Mouse (Mus musculus): ENCODE measurements around the gene Igsf3. TPM values are rescaled to one million over a fixed set of nuclear protein-coding genes. Genes with fewer than 3 reads are reported as not detected.

Igsf3 gene
- total RNA-seq, 1 experiment = 22.9 TPM

DNA sequence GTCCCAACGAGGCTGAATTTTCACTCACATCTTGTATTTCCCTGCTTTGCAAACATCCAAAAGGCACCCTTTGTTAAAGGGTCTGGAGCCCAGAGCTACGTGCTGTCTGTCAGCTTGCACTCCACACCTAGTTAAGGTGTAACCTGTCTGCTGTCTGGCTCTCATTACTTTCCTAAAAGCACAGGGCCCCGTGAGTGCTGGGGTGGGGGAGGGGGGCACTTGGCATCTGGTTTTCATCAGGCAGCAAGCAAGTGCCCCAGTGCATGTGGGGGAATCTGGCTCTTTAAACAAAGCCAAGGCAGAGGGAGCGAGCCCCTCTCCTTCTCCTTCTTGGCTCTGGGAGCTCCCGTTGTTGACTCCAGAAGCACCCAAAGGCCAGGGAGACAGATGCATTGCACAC, 18.5 kb downstream of the Igsf3 start:
- TF ChIP-seq ZC3H11A (IDR thresholded peaks at IDR 0.05; ENCODE audit: borderline replicate concordance, low read depth, low read length) = no peak
- TF ChIP-seq ZNF384 (IDR thresholded peaks at IDR 0.05; ENCODE audit: low read depth, low read length) = no peak
- no peak for TF ChIP-seq HCFC1 (IDR thresholded peaks at IDR 0.05; ENCODE audit: borderline replicate concordance, insufficient read depth, low read length)
- TF ChIP-seq MAFK (IDR thresholded peaks at IDR 0.05; ENCODE audit: insufficient read depth, low read depth, low read length) = no peak
- TF ChIP-seq CHD2 (IDR thresholded peaks at IDR 0.05; ENCODE audit: low read depth, low read length) = no peak
- H3K9me3 ChIP-seq (ENCODE audit: control insufficient read depth, insufficient read depth, low read depth, low read length) = no peaks in the 10 kb centered on the region
- DNase-seq (ENCODE audit: low read depth, low spot score) = no peak
- H3K27ac ChIP-seq (ENCODE audit: insufficient read depth, low read depth, low read length, poor library complexity, severe bottlenecking) = no peak overlapping the region
- H3K4me1 ChIP-seq (ENCODE audit: control insufficient read depth in 2 of 2, insufficient read depth in 2 of 2, low read length in 2 of 2, poor library complexity in 1 of 2) = peaks cover 6 to 48% of the 10 kb centered on the region in 2 experiments; a peak in 3 of 4 replicates
- no peak overlapping the region for H3K4me3 ChIP-seq (ENCODE audit: insufficient read depth in 1 of 2, low read depth in 1 of 2, low read length in 2 of 2, poor library complexity in 1 of 2, severe bottlenecking in 1 of 2)
- H3K36me3 ChIP-seq (ENCODE audit: control insufficient read depth, insufficient read depth, low read length, poor library complexity, severe bottlenecking) = no peaks in the 10 kb centered on the region; the same call in 1 of the 2 replicates
- in situ Hi-C loops (cut with MboI; ENCODE audit: low sequenced_read_pairs in 2 of 2, unreplicated experiment in 2 of 2) = no loop called here
- no peak overlapping the region for H3K9ac ChIP-seq (ENCODE audit: insufficient read depth, low read depth, low read length, poor library complexity, severe bottlenecking)

DNA sequence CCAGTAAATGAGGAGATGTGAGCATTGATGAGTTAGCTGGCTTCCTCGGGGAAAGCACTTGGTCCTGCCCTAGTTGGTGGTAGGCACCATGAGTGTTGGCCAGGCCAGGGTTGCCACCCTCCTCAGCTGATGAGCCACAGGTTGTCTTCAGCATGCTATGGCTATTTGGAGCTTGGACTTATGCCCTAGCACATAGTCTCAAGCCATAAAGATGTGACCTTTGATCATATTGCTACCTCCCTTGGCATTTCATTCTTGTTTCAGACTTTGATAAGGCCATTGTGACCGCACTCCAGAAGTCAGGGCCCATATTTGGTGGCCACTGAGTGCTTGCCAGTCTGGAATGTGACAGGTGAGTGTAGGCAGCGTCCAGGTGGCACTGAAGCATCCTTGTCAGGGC, 19.2 kb downstream of the Igsf3 start:
- Histone ChIP-seq H3K27ac (ENCODE audit: insufficient read depth, low read depth, low read length, poor library complexity, severe bottlenecking) (no peak overlapping the region), H3K4me1 (ENCODE audit: control insufficient read depth in 2 of 2, insufficient read depth in 2 of 2, low read length in 2 of 2, poor library complexity in 1 of 2) (peaks cover 6 to 48% of the 10 kb centered on the region in 2 experiments; a peak in 3 of 4 replicates), H3K9ac (ENCODE audit: insufficient read depth, low read depth, low read length, poor library complexity, severe bottlenecking) (no peak overlapping the region), H3K9me3 (ENCODE audit: control insufficient read depth, insufficient read depth, low read depth, low read length) (no peaks in the 10 kb centered on the region), H3K4me3 (ENCODE audit: insufficient read depth in 1 of 2, low read depth in 1 of 2, low read length in 2 of 2, poor library complexity in 1 of 2, severe bottlenecking in 1 of 2) (no peak overlapping the region), H3K36me3 (ENCODE audit: control insufficient read depth, insufficient read depth, low read length, poor library complexity, severe bottlenecking) (no peaks in the 10 kb centered on the region; the same call in 1 of the 2 replicates)
- DNase-seq (ENCODE audit: low read depth, low spot score) = no peak
- TF ChIP-seq CHD2 (IDR thresholded peaks at IDR 0.05; ENCODE audit: low read depth, low read length) (no peak), MAFK (IDR thresholded peaks at IDR 0.05; ENCODE audit: insufficient read depth, low read depth, low read length) (no peak), HCFC1 (IDR thresholded peaks at IDR 0.05; ENCODE audit: borderline replicate concordance, insufficient read depth, low read length) (no peak), ZNF384 (IDR thresholded peaks at IDR 0.05; ENCODE audit: low read depth, low read length) (no peak), ZC3H11A (IDR thresholded peaks at IDR 0.05; ENCODE audit: borderline replicate concordance, low read depth, low read length) (no peak)
- in situ Hi-C loops (cut with MboI; ENCODE audit: low sequenced_read_pairs in 2 of 2, unreplicated experiment in 2 of 2) = no loop called here

DNA sequence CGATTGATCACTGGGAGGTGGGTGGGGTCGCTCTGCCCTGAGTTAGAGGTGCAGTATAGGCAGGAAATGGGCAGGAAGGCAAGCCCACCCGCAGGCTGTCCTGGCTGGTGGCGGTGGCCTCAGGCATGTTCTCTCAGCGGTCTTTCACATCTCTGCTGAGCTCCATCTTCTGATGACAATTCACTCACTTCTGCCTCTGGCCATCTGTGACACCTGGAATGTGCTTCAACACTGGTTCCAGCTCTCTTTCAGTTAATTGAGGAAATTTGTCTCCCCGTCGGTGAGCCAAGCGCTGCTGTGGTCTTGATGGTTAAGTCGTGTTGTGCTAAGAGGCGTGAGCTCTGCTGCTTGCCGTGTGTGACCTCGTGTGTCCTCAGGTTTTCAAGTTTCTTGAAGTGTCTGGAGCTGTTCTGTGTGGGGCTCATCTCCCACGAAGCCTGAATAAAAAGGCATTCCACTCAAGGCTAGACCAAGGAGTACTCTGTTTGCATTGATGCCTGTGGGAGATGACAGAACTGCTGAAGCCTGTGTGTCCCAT, 19.9 kb downstream of the Igsf3 start:
- no peak overlapping the region for H3K9ac ChIP-seq (ENCODE audit: insufficient read depth, low read depth, low read length, poor library complexity, severe bottlenecking)
- H3K36me3 ChIP-seq (ENCODE audit: control insufficient read depth, insufficient read depth, low read length, poor library complexity, severe bottlenecking) = no peaks in the 10 kb centered on the region; the same call in 1 of the 2 replicates
- TF ChIP-seq ZNF384 (IDR thresholded peaks at IDR 0.05; ENCODE audit: low read depth, low read length) = no peak
- TF ChIP-seq ZC3H11A (IDR thresholded peaks at IDR 0.05; ENCODE audit: borderline replicate concordance, low read depth, low read length) = no peak
- TF ChIP-seq CHD2 (IDR thresholded peaks at IDR 0.05; ENCODE audit: low read depth, low read length) = no peak
- no peak for TF ChIP-seq MAFK (IDR thresholded peaks at IDR 0.05; ENCODE audit: insufficient read depth, low read depth, low read length)
- TF ChIP-seq HCFC1 (IDR thresholded peaks at IDR 0.05; ENCODE audit: borderline replicate concordance, insufficient read depth, low read length) = no peak
- H3K9me3 ChIP-seq (ENCODE audit: control insufficient read depth, insufficient read depth, low read depth, low read length) = no peaks in the 10 kb centered on the region
- H3K4me3 ChIP-seq (ENCODE audit: insufficient read depth in 1 of 2, low read depth in 1 of 2, low read length in 2 of 2, poor library complexity in 1 of 2, severe bottlenecking in 1 of 2) = no peak overlapping the region
- DNase-seq (ENCODE audit: low read depth, low spot score) = no peak
- H3K27ac ChIP-seq (ENCODE audit: insufficient read depth, low read depth, low read length, poor library complexity, severe bottlenecking) = no peak overlapping the region
- in situ Hi-C loops (cut with MboI; ENCODE audit: low sequenced_read_pairs in 2 of 2, unreplicated experiment in 2 of 2) = no loop called here
- peaks cover 6 to 48% of the 10 kb centered on the region in 2 experiments; a peak in 3 of 4 replicates for H3K4me1 ChIP-seq (ENCODE audit: control insufficient read depth in 2 of 2, insufficient read depth in 2 of 2, low read length in 2 of 2, poor library complexity in 1 of 2)

DNA sequence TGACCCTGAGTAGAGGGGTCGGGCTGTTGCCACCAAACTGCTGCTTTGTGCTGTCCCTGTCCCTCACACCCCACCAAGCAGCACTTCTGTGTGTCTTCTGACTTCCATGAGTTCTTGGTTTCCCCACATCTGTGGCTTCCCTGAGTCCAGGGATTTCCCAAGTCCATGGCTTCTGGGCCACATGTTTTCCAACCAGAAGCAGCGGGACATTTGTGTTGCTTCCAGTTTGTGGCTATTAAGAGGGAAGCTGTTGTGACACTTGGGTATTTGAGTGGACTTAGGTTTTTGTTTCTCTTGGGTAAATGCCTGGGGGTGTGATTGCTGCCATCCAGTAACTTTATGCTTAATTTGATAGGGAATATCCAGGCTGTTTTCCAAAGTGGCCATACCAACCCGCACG, 20.5 kb downstream of the Igsf3 start:
- H3K9ac ChIP-seq (ENCODE audit: insufficient read depth, low read depth, low read length, poor library complexity, severe bottlenecking) = no peak overlapping the region
- TF ChIP-seq ZC3H11A (IDR thresholded peaks at IDR 0.05; ENCODE audit: borderline replicate concordance, low read depth, low read length) = no peak
- TF ChIP-seq CHD2 (IDR thresholded peaks at IDR 0.05; ENCODE audit: low read depth, low read length) = no peak
- TF ChIP-seq HCFC1 (IDR thresholded peaks at IDR 0.05; ENCODE audit: borderline replicate concordance, insufficient read depth, low read length) = no peak
- TF ChIP-seq ZNF384 (IDR thresholded peaks at IDR 0.05; ENCODE audit: low read depth, low read length) = no peak
- no peak for TF ChIP-seq MAFK (IDR thresholded peaks at IDR 0.05; ENCODE audit: insufficient read depth, low read depth, low read length)
- in situ Hi-C loops (cut with MboI; ENCODE audit: low sequenced_read_pairs in 2 of 2, unreplicated experiment in 2 of 2) = no loop called here
- H3K27ac ChIP-seq (ENCODE audit: insufficient read depth, low read depth, low read length, poor library complexity, severe bottlenecking) = no peak overlapping the region
- peaks cover 6 to 48% of the 10 kb centered on the region in 2 experiments; a peak in 3 of 4 replicates for H3K4me1 ChIP-seq (ENCODE audit: control insufficient read depth in 2 of 2, insufficient read depth in 2 of 2, low read length in 2 of 2, poor library complexity in 1 of 2)
- H3K4me3 ChIP-seq (ENCODE audit: insufficient read depth in 1 of 2, low read depth in 1 of 2, low read length in 2 of 2, poor library complexity in 1 of 2, severe bottlenecking in 1 of 2) = no peak overlapping the region
- DNase-seq (ENCODE audit: low read depth, low spot score) = no peak
- H3K9me3 ChIP-seq (ENCODE audit: control insufficient read depth, insufficient read depth, low read depth, low read length) = no peaks in the 10 kb centered on the region
- no peaks in the 10 kb centered on the region; the same call in 1 of the 2 replicates for H3K36me3 ChIP-seq (ENCODE audit: control insufficient read depth, insufficient read depth, low read length, poor library complexity, severe bottlenecking)

All from ES-E14 (cell line).